Mouse (Mus musculus) midbrain, embryonic 16.5 days (tissue): Measurements from ENCODE around the gene Ncoa5. TPM values are rescaled to one million over a fixed set of nuclear protein-coding genes. Genes with fewer than 3 reads are reported as not detected.

Experiments
- ATAC-seq: fragments of 200-750 bp; cut with Nextera tagmentation; 2 replicates; pipeline ENCODE4 v1.8.0; 2017; ENCODE audit warnings: moderate TSS enrichment
- H3K27ac ChIP-seq: fragments of 300-500 bp; sonication (generic); 2 replicates; pipeline ENCODE4 v1.5.1; 2014; ENCODE audit warnings: mild to moderate bottlenecking, low read length, mixed read lengths
- H3K27me3 ChIP-seq: fragments of 300-500 bp; sonication (generic); 2 replicates; pipeline ENCODE4 v1.6.1; 2014; ENCODE audit warnings: low read depth, low read length, mixed read lengths; ENCODE audit not compliant: control insufficient read depth, insufficient read depth
- H3K36me3 ChIP-seq: fragments of 300-500 bp; sonication (generic); 2 replicates; pipeline ENCODE4 v1.6.1; 2014; ENCODE audit warnings: mild to moderate bottlenecking, low read length, moderate library complexity, mixed read lengths; ENCODE audit not compliant: control insufficient read depth, insufficient read depth
- H3K4me1 ChIP-seq: fragments of 300-500 bp; sonication (generic); 2 replicates; pipeline ENCODE4 v1.6.1; 2014; ENCODE audit warnings: mild to moderate bottlenecking, low read length, mixed read lengths; ENCODE audit not compliant: control insufficient read depth, insufficient read depth
- H3K4me2 ChIP-seq: fragments of 300-500 bp; sonication (generic); 2 replicates; pipeline ENCODE4 v1.6.1; 2014; ENCODE audit warnings: mild to moderate bottlenecking, low read length, mixed read lengths
- H3K4me3 ChIP-seq: fragments of 300-500 bp; sonication (generic); 2 replicates; pipeline ENCODE4 v1.5.1; 2014; ENCODE audit warnings: low read depth, mild to moderate bottlenecking, low read length, moderate library complexity, mixed read lengths
- H3K9ac ChIP-seq: fragments of 300-500 bp; sonication (generic); 2 replicates; pipeline ENCODE4 v1.6.1; 2014; ENCODE audit warnings: low read depth, low read length, mixed read lengths
- H3K9me3 ChIP-seq: fragments of 300-500 bp; sonication (generic); replicated peaks from 2 replicates; pipeline ENCODE4 v1.6.1; 2014; ENCODE audit warnings: mild to moderate bottlenecking, low read length, mixed read lengths; ENCODE audit not compliant: control insufficient read depth, poor library complexity, severe bottlenecking
- WGBS: fragments of 180-500 bp; shearing (Covaris S2); extraction: QIAGEN DNeasy Blood & Tissue Kit; methylation state at CpG from one replicate; pipeline ENCODE4 v1.1.7; 2014; 5-methylcytosine and 5-hydroxymethylcytosine counted together
- polyA plus RNA-seq: library from polyadenylated mRNA; unstranded; fragments of >200 nt; fragmentation: Nextera tagmentation; extraction: Ambion mirVana; gene quantifications from 2 replicates; pipeline ENCODE4 v1.2.1, GENCODE M21; 2015

Gene Ncoa5
- polyA plus RNA-seq, 1 experiment from 2014 or later = 105 TPM

DNA sequence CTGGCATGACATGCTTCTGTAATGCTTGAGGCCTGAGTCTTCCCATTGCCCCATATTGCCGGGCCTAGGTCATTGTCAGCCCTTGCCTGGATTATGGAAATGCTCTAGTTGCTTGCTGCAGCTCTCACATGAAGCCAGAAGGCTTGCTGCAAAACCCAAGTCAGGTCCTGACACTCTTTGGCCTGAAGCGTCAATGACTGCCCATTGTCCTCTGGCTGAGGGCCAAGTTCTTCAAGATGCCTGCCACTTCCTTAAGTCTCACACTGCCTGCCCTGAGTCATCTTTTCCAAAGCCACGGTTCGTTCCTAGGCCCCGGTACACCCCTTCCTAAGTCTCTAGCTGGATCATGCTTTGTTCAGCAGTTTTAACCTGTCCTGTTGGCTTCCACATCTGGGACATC lies 62.0 kb downstream of the Ncoa5 start:
- Histone ChIP-seq H3K9ac (no peak overlapping the region), H3K4me3 (no peak overlapping the region), H3K4me2 (no peak overlapping the region), H3K36me3 (no peaks in the 10 kb centered on the region; the same call in 1 of the 2 replicates), H3K27ac (no peak overlapping the region), H3K4me1 (peaks cover 32% of the 10 kb centered on the region), H3K27me3 (no peaks in the 10 kb centered on the region), H3K9me3 (no peaks in the 10 kb centered on the region)
- WGBS = 79% methylated on average over 5 of the region's 5 CpGs
- ATAC-seq = no peak

DNA sequence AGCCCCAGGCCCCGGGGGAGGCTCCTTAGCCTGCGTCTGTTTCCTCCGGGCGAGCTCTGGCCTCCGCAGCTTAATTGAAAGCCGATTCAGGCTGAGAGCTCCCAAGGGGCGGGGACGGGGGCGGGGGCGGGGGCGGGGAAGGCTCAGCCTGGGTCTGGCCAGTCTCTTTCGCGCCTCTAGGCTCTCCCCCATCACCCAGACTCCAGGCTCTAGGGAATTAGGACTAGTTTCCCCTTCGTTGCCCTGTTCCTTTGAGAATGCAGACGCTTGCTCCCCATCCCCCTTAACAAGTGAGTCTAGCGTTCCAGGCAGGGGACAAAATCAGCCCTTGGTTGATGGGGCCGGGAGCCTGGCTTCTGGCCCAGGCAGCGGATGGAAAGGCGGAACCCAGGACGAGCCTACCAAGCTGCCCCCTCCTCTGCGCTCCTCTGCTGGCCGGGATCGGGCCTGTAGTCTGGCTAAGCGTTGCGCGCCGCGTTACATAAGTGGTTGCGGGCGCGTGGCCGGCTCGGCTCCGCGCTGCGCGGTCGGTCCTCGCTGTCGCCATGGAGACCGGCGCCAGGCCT lies 64.0 kb downstream of the Ncoa5 start:
- under 1% methylated on average over 41 of the region's 42 CpGs for WGBS
- Histone ChIP-seq H3K36me3 (no peaks in the 10 kb centered on the region; the same call in 1 of the 2 replicates), H3K4me3 (peak overlapping the region; percentile 49), H3K9ac (peak overlapping the region; percentile 69), H3K4me1 (peaks cover 44% of the 10 kb centered on the region), H3K9me3 (no peaks in the 10 kb centered on the region), H3K27ac (peak overlapping the region; percentile 52; the same call in 1 of the 2 replicates), H3K4me2 (peak overlapping the region; percentile 93), H3K27me3 (0 out of 2 replicates have a peak, but pooled peaks cover 3% of the 10 kb centered on the region)
- ATAC-seq = peak; percentile 65

DNA sequence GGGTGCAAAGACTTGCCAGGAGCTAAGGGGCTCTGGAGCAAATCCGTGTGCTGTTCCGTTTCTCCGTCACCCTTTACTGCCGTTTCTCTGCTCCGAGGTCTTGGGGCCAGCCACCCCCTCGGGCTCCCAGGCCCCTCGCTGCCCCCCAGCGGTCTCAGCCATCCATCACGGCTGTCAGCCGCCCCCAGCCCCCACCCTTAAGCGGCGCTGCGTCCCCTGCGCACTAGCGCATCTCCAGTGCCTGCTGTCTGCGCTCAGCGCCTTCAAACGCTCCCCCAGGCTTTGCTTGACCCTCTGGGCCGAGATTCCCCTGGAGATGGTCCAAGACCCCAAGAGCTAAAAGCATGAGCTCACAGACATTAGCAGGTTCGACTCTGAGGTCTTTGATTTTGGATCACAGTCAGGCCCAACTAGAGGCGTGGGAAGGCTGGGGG lies 65.3 kb downstream of the Ncoa5 start:
- Histone ChIP-seq H3K4me1 (peaks cover 57% of the 10 kb centered on the region), H3K4me3 (peak overlapping the region; percentile 49), H3K9me3 (no peaks in the 10 kb centered on the region), H3K36me3 (no peaks in the 10 kb centered on the region), H3K9ac (peak overlapping the region; percentile 69), H3K4me2 (peak overlapping the region; percentile 93), H3K27me3 (0 out of 2 replicates have a peak, but pooled peaks cover 3% of the 10 kb centered on the region), H3K27ac (peak overlapping the region; percentile 86)
- no peak for ATAC-seq
- WGBS = 1% methylated on average over 21 of the region's 21 CpGs

DNA sequence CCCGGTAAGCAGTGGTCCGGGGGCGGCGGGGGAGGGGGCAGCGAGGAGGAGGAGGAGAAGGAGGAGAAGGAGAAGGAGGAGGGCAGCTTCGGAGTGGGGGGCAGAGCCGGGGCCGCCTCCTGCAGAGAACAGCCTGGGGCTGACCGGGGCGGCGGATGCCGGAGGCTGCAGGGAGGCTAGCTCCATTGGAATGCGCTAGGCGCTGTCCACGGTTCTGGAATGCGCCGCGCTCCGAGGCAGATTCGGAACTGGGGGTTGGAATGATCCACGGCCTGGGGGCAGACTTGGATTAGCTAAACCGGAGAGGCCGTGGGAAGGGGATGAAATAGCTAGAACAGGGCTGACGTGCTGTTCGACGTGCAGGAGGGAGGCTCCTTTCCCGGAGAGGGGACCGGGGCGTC lies 66.2 kb downstream of the Ncoa5 start:
- Histone ChIP-seq H3K27me3 (0 out of 2 replicates have a peak, but pooled peaks cover 3% of the 10 kb centered on the region), H3K4me1 (peaks cover 65% of the 10 kb centered on the region), H3K27ac (peak overlapping the region; percentile 86), H3K36me3 (no peaks in the 10 kb centered on the region), H3K9me3 (no peaks in the 10 kb centered on the region), H3K4me2 (peak overlapping the region; percentile 93), H3K9ac (peak overlapping the region; percentile 69), H3K4me3 (peak overlapping the region; percentile 49)
- WGBS = under 1% methylated on average over 25 of the region's 29 CpGs
- ATAC-seq = peak; percentile 15; the same call in 1 of the 2 replicates

DNA sequence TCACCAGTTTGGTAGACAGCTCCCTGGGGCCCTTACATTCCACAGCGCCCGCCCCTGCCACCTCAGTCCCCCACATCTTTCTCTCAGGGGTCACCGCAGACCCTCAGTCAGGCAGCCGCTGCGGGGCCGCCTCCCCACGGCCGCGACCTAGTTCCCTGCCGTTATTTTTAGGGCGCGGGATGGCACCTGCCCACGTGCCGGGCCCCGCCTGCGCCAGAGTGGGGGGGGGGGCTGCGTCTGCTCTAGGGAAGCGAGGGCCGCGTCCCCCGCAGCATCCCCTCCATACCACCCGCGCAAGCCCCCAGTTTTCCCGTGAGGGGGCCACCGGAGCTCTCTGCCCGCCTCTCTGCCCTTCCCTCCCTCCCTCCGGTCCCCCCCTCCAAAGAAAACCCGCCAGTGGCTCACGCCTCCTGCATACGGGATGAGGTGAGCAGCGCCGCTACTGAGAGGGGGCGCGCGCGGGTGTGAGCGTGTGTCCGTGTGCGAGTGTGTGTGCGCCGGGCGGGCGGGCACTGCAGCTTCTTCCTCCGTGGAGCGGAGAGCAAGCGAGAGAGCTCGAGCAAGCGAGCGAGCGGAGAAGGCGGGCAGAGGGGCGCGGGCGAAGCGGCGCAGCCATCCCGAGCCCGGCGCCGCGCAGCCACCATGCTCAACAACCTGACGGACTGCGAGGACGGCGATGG lies 66.8 kb downstream of the Ncoa5 start:
- H3K9ac ChIP-seq = peak overlapping the region; percentile 69
- 0 out of 2 replicates have a peak, but pooled peaks cover 3% of the 10 kb centered on the region for H3K27me3 ChIP-seq
- peak overlapping the region; percentile 93 for H3K4me2 ChIP-seq
- H3K9me3 ChIP-seq = no peaks in the 10 kb centered on the region
- no peaks in the 10 kb centered on the region for H3K36me3 ChIP-seq
- H3K27ac ChIP-seq = peak overlapping the region; percentile 86
- 1% methylated on average over 57 of the region's 65 CpGs for WGBS
- peaks cover 70% of the 10 kb centered on the region for H3K4me1 ChIP-seq
- ATAC-seq = peak; percentile 65
- H3K4me3 ChIP-seq = peak overlapping the region; percentile 49

DNA sequence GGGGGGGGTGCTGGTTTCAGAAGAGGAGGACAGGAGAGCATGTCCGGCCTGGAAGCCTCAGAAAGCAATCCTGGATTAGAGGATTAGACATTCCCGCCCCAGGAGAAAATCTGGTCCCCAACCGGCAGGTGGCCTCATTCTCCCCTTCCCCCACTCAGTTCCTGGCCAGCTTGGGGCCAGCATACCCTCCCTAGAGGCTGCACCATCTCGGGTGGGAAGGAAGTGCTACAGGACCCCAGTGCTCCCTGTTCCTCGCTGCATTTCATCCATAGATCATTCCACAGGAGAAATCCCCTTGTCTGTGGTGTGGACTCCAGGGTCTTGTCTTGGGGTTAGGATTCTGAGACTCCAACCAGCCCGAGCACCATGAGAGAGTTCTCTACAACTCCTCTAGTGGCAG lies 67.5 kb downstream of the Ncoa5 start:
- Histone ChIP-seq H3K9ac (no peak overlapping the region), H3K36me3 (no peaks in the 10 kb centered on the region), H3K4me1 (peaks cover 77% of the 10 kb centered on the region), H3K27me3 (0 out of 2 replicates have a peak, but pooled peaks cover 3% of the 10 kb centered on the region), H3K4me2 (peak overlapping the region; percentile 93), H3K9me3 (no peaks in the 10 kb centered on the region), H3K27ac (peak overlapping the region; percentile 86), H3K4me3 (peak overlapping the region; percentile 49; the same call in 1 of the 2 replicates)
- no peak for ATAC-seq
- WGBS = 12% methylated on average over 6 of the region's 6 CpGs

DNA sequence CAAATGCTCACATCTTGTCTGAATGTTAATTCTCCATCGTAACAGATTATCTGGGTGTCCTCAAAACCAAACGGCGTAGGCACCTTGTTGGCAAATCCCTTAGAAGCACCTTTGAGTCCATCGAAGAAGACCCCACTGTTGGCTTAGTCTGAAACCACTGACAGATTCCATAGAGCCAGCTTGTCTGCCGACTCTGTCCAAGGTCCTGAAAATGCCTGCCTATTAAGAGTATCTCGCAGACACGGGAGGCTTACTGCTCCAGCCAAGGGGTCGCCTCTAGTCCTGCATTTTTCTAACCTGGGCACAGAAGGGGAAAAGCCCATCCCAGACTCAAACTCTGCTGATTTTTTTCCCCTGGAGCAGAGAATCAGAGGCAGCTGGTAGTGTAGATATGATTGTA lies 68.3 kb downstream of the Ncoa5 start:
- Histone ChIP-seq H3K27ac (no peak overlapping the region), H3K9ac (no peak overlapping the region), H3K4me3 (no peak overlapping the region), H3K9me3 (no peaks in the 10 kb centered on the region), H3K27me3 (0 out of 2 replicates have a peak, but pooled peaks cover 3% of the 10 kb centered on the region), H3K36me3 (no peaks in the 10 kb centered on the region), H3K4me2 (no peak overlapping the region), H3K4me1 (peaks cover 75% of the 10 kb centered on the region)
- 31% methylated on average over 8 of the region's 8 CpGs for WGBS
- ATAC-seq = no peak

DNA sequence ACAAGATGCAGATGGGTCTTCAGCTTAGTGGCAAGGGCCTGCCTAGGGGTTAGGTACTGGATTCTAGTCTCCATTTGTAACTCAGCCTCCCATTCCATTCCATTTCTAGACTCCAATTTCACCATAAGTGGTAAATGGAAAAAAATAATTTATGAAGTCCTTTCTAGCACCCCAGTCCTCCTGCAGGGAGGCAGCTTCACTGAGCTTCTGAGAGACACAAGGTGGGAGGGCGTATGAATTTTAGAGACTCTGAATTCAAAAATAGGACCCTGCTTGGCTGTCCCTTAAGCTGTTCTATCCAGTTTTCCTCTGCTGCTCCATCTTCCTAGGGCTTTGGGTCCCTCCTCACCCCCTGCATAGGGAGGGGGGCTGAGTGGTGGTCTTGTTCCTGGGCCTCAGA lies 69.7 kb downstream of the Ncoa5 start:
- peaks cover 64% of the 10 kb centered on the region for H3K4me1 ChIP-seq
- peak overlapping the region; percentile 25; the same call in 1 of the 2 replicates for H3K4me3 ChIP-seq
- peak overlapping the region; percentile 56 for H3K4me2 ChIP-seq
- no peak overlapping the region; the same call in 1 of the 2 replicates for H3K9ac ChIP-seq
- H3K9me3 ChIP-seq = no peaks in the 10 kb centered on the region
- 95% methylated on average over 1 of the region's 1 CpGs for WGBS
- peak overlapping the region; percentile 95 for H3K27ac ChIP-seq
- no peak for ATAC-seq
- no peaks in the 10 kb centered on the region for H3K36me3 ChIP-seq
- H3K27me3 ChIP-seq = 0 out of 2 replicates have a peak, but pooled peaks cover 3% of the 10 kb centered on the region
